Mouse (Mus musculus) lung, postnatal 0 days (tissue): Measurements from ENCODE around the gene Phf23. TPM values are rescaled to one million over a fixed set of nuclear protein-coding genes. Genes with fewer than 3 reads are reported as not detected.
A peak's percentile ranks its signal among the peaks of the same experiment; 100 is the strongest.

ENCODE experiments used
- ATAC-seq: fragments of 200-750 bp; cut with Nextera tagmentation; 2 replicates; pipeline ENCODE4 v1.8.0; 2017; ENCODE audit warnings: moderate library complexity
- DNase-seq: peaks from one replicate; pipeline ENCODE4 v3.0.0-alpha.2; 2016; ENCODE audit warnings: low spot score
- H3K27ac ChIP-seq: fragments of 300-500 bp; sonication (generic); 2 replicates; pipeline ENCODE4 v1.5.1; 2014; ENCODE audit warnings: antibody characterized with exemption, mild to moderate bottlenecking, low read length, mixed read lengths
- H3K27me3 ChIP-seq: fragments of 300-500 bp; sonication (generic); replicated peaks from 2 replicates; pipeline ENCODE4 v1.6.1; 2014; ENCODE audit warnings: low read length, mixed read lengths; ENCODE audit not compliant: insufficient read depth
- H3K36me3 ChIP-seq: fragments of 300-500 bp; sonication (generic); 2 replicates; pipeline ENCODE4 v1.6.1; 2014; ENCODE audit warnings: low read length, mixed read lengths; ENCODE audit not compliant: insufficient read depth
- H3K4me1 ChIP-seq: fragments of 300-500 bp; sonication (generic); 2 replicates; pipeline ENCODE4 v1.6.1; 2014; ENCODE audit warnings: antibody characterized with exemption, low read depth, low read length, mixed read lengths; ENCODE audit not compliant: insufficient read depth
- H3K4me2 ChIP-seq: fragments of 300-500 bp; sonication (generic); replicated peaks from 2 replicates; pipeline ENCODE4 v1.6.1; 2014; ENCODE audit warnings: low read depth, mild to moderate bottlenecking, low read length, moderate library complexity, mixed read lengths
- H3K4me3 ChIP-seq: fragments of 300-500 bp; sonication (generic); 2 replicates; pipeline ENCODE4 v1.5.1; 2014; ENCODE audit warnings: low read depth, low read length
- H3K9ac ChIP-seq: fragments of 300-500 bp; sonication (generic); replicated peaks from 2 replicates; pipeline ENCODE4 v1.6.1; 2014; ENCODE audit warnings: low read depth, mild to moderate bottlenecking
- H3K9me3 ChIP-seq: fragments of 300-500 bp; sonication (generic); 2 replicates; pipeline ENCODE4 v1.6.1; 2016; ENCODE audit warnings: low read length, mixed read lengths
- CTCF ChIP-seq: IDR thresholded peaks from 2 replicates; pipeline ENCODE4 v1.5.1; 2016; ENCODE audit warnings: antibody characterized with exemption, mild to moderate bottlenecking
- EP300 ChIP-seq: IDR thresholded peaks from 2 replicates; pipeline ENCODE4 v1.6.1; 2016; ENCODE audit warnings: antibody characterized with exemption, mild to moderate bottlenecking, control low read depth
- WGBS: fragments of 180-500 bp; shearing (Covaris S2); extraction: QIAGEN DNeasy Blood & Tissue Kit; methylation state at CpG from one replicate; pipeline ENCODE4 v1.1.7; 2014; 5-methylcytosine and 5-hydroxymethylcytosine counted together
- polyA plus RNA-seq: library from polyadenylated mRNA; unstranded; fragments of >200 nt; fragmentation: Nextera tagmentation; extraction: Ambion mirVana; gene quantifications from 2 replicates; pipeline ENCODE4 v1.2.1, GENCODE M21; 2015

Phf23 gene
- polyA plus RNA-seq, 1 experiment from 2014 or later: 57.5 TPM

DNA sequence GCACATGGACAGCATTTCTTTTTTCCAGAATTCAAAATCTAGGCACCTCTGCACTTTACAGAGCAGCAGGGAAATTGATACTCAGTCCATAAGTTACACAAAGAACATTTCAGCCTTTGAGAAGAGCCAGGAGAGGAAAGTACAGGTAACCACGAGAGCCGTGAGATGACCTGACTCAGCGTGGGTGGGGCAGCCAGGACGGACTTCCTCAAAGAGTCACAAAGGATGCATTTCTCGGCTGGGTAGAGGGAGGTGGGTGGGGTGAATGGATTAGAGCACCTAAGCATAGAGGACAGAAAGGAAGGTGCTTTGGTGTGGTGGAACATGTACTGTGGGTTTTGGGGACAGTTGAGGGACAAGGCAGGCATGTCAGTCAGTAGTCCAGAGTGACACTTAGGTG is 33.7 kb upstream of the Phf23 start:
- Histone ChIP-seq H3K36me3 (no peaks in the 10 kb centered on the region), H3K4me2 (no peak overlapping the region), H3K4me1 (no peaks in the 10 kb centered on the region), H3K4me3 (no peak overlapping the region), H3K9me3 (no peaks in the 10 kb centered on the region), H3K27ac (no peak overlapping the region), H3K27me3 (peaks cover 16% of the 10 kb centered on the region), H3K9ac (no peak overlapping the region)
- no peak for TF ChIP-seq EP300
- no peak for TF ChIP-seq CTCF
- DNase-seq (no peak), ATAC-seq (no peak)
- 32% methylated on average over 5 of the region's 5 CpGs for WGBS

DNA sequence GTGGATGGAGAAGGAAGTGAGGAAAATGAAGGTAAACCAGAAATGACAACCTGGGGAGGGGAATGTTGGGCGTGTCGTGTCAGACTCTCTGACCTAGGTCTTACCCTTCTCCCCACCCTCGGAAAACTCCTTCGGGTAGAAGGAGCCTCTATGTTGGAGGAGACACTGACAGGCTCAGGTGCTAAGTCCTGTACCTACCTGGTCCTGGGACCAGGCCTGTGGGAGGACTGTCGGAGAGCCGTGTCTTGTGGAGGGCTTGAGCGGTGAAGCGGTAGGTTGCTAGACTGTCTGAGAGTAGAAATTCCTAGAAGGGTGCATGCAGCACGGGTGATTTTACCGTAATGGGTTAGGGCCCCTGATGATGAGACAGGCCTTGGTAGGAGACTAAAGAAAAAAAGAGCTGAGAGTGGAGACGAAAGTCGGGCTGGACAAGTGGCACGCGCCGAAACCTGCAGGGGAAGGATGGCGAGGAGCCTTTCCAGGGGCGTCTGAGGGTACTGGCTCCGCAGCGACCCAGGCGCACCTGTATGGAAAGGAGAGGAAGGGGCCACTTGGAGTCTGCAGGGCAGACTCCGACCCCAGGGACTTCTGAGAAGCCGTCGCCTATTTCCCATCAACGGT is 30.8 kb upstream of the Phf23 start, which contains the start of gene Cldn7:
Cldn7 (plus strand) TSS at position 130 of the 621 bp plus-strand sequence.
- Histone ChIP-seq H3K9ac (peak within 1 kb of the TSS; percentile 50), H3K36me3 (peaks cover 7% of the 10 kb centered on the region; the same call in 1 of the 2 replicates), H3K27ac (peak within 1 kb of the TSS; percentile 87), H3K4me2 (peak within 1 kb of the TSS; percentile 64), H3K27me3 (peaks cover 16% of the 10 kb centered on the region), H3K9me3 (no peaks in the 10 kb centered on the region), H3K4me1 (no peaks in the 10 kb centered on the region), H3K4me3 (peak within 1 kb of the TSS; percentile 49)
- DNase-seq (no peak), ATAC-seq (0 out of 2 replicates have a peak, but pooled peaks have one; percentile 13)
- WGBS: 9% methylated on average over 23 of the region's 24 CpGs
- TF ChIP-seq EP300: no peak
- no peak for TF ChIP-seq CTCF

DNA sequence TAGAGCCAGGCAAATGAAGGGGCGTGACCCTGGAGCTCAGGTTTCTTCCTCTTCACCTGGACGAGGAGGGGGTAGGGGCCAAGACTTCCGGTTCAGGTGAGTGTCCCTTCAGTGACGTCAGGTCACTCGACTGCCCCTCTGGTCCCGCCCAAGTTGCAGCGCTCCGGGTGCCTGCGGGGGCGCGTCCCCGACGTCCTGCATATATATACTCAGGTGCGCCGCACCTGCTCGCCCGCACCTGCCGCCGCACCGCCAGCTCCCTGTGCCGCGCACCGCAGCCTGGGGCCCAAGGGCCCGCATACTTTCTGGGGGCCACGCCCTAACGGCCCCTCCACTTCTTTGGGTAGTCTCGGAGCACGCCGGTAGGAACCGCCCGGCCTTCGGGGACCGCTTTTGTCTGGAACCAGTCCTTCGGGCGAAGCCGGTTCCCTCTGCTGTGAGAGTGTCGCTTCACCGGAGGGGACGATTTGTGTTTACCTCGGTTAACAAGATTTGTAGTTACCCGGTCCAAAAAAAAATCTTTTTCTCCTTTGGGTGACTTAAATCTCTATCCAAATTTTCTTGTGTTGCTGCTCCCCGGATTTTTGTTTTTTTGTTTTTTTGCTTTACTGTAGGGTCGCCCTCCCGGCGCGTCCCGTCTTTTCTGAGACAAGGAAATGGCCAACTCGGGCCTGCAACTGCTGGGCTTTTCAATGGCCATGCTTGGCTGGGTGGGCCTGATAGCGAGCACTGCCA is 30.1 kb upstream of the Phf23 start:
- WGBS: 2% methylated on average over 47 of the region's 49 CpGs
- H3K4me3 ChIP-seq: peak overlapping the region; percentile 49
- TF ChIP-seq CTCF: no peak
- no peak for TF ChIP-seq EP300
- peak overlapping the region; percentile 50 for H3K9ac ChIP-seq
- ATAC-seq (peak; percentile 91), DNase-seq (peak; percentile 93)
- H3K4me2 ChIP-seq: peak overlapping the region; percentile 64
- H3K36me3 ChIP-seq: peaks cover 8% of the 10 kb centered on the region
- no peaks in the 10 kb centered on the region for H3K4me1 ChIP-seq
- H3K27me3 ChIP-seq: peaks cover 16% of the 10 kb centered on the region
- no peaks in the 10 kb centered on the region for H3K9me3 ChIP-seq
- peak overlapping the region; percentile 87 for H3K27ac ChIP-seq

DNA sequence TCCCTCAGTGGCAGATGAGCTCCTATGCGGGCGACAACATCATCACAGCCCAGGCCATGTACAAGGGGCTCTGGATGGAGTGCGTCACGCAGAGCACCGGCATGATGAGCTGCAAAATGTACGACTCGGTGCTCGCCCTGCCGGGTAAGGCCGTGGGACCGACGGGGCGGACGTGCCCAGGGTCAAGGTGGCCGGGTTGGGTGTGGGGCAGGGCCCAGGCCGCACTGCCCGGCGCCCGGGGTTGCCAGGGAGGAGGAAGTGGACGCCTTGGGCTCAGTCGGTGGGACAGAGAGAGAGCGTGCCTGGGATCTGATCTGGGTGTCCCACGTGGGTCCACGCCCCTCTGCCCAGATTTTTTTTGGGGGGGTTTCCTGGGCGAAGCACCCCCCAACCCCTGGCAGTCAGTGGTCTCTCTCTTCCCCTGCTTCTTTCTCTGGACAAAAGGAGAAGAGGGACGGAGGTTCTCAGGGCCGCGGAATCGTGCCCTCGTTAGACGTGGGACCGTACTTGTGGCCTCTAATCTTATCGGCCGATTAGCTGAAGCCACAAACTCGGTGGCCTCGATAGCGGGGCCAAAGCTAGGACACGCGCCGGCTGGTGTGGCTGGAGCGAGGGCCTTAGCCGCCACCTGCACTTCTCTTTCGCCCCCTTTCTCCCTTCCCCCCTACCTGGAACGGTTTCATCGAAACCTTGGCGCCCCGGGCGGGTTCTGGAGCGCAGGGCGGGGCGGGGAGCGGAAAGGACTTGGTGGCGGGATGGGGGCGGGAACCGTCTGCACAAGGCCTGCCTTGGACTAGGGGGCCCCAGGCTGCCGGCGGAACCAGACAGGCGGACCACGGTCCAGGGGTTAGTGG is 29.3 kb upstream of the Phf23 start:
- no peaks in the 10 kb centered on the region for H3K9me3 ChIP-seq
- H3K4me3 ChIP-seq: peak overlapping the region; percentile 49
- TF ChIP-seq EP300 (no peak), CTCF (no peak)
- H3K4me1 ChIP-seq: no peaks in the 10 kb centered on the region
- WGBS: 3% methylated on average over 58 of the region's 59 CpGs
- peak; percentile 77 for DNase-seq
- H3K27me3 ChIP-seq: peaks cover 16% of the 10 kb centered on the region
- peak overlapping the region; percentile 50 for H3K9ac ChIP-seq
- peak overlapping the region; percentile 64 for H3K4me2 ChIP-seq
- peaks cover 11% of the 10 kb centered on the region for H3K36me3 ChIP-seq
- peak; percentile 63 for ATAC-seq
- peak overlapping the region; percentile 87 for H3K27ac ChIP-seq

DNA sequence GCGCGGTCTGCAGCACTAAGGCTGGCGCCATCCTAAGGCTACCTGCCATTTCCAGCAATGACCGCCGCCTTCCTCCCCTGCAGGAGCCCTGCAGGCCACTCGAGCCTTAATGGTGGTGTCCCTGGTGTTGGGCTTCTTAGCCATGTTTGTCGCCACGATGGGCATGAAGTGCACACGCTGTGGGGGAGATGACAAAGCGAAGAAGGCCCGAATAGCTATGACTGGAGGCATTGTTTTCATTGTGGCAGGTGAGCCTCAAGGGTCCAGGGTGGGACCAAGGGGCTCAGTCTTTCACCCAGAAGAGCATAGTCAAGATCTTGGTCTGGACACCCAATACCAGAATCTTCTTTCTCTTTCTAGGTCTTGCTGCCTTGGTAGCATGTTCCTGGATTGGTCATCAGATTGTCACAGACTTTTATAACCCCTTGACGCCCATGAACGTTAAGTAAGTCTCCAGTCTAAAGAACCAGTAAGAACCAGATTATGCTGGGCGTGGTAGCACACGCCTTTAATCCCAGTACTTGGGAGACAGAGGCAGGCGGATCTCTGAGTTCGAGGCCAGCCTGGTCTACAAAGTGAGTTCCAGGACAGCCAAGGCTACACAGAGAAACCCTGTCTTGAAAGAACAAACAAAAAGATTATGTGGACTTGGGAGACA is 28.6 kb upstream of the Phf23 start:
- H3K27ac ChIP-seq: peak overlapping the region; percentile 87; the same call in 1 of the 2 replicates

More for the DNA sequence above, 28.6 kb upstream of the Phf23 start:
- peak overlapping the region; percentile 50; the same call in 1 of the 2 replicates for H3K9ac ChIP-seq
- H3K27me3 ChIP-seq: peaks cover 16% of the 10 kb centered on the region
- WGBS: 34% methylated on average over 17 of the region's 17 CpGs
- H3K4me2 ChIP-seq: peak overlapping the region; percentile 64
- no peaks in the 10 kb centered on the region for H3K9me3 ChIP-seq
- H3K4me1 ChIP-seq: no peaks in the 10 kb centered on the region
- H3K4me3 ChIP-seq: peak overlapping the region; percentile 49
- DNase-seq (no peak), ATAC-seq (no peak)
- no peak for TF ChIP-seq CTCF
- TF ChIP-seq EP300: no peak
- H3K36me3 ChIP-seq: peaks cover 11% of the 10 kb centered on the region
